Mouse (Mus musculus): ENCODE results near the gene Smad3. TPM values are rescaled to one million over a fixed set of nuclear protein-coding genes. Genes with fewer than 3 reads are reported as not detected.

The Smad3 gene
- 10 to 100 TPM; 14.0 to 14.5 TPM for total RNA-seq (2021)

- intact Hi-C loops (cut with DNase I) = loop anchor here (5.0 kb wide), 2 partner anchors 84 to 106 kb away; no protein-coding TSS in a partner anchor
- peak; percentile 93 for DNase-seq (ENCODE audit: low spot score)
Measured at GRCm38 (mm10) chr9:63757865-63758440, at the start of gene Smad3. Gene Smad3 (minus strand): TSS chr9:63757994.

GRCm38 (mm10) chr9:63804847-63805246, 47.1 kb upstream of the Smad3 start:
- DNase-seq (ENCODE audit: low spot score) = no peak
- intact Hi-C loops (cut with DNase I) = no loop called here

GRCm38 (mm10) chr9:63803181-63803591, 45.4 kb upstream of the Smad3 start:
- intact Hi-C loops (cut with DNase I) = no loop called here
- no peak for DNase-seq (ENCODE audit: low spot score)

- no peak for DNase-seq (ENCODE audit: low spot score)
- intact Hi-C loops (cut with DNase I) = no loop called here
Measured at GRCm38 (mm10) chr9:63802504-63802903, 44.7 kb upstream of the Smad3 start.

GRCm38 (mm10) chr9:63802080-63802479, 44.3 kb upstream of the Smad3 start:
- intact Hi-C loops (cut with DNase I) = no loop called here
- no peak for DNase-seq (ENCODE audit: low spot score)

- intact Hi-C loops (cut with DNase I) = no loop called here
- DNase-seq (ENCODE audit: low spot score) = peak; percentile 45
Measured at GRCm38 (mm10) chr9:63796429-63796828, 38.6 kb upstream of the Smad3 start.

- intact Hi-C loops (cut with DNase I) = no loop called here
- DNase-seq (ENCODE audit: low spot score) = peak; percentile 75
Measured at GRCm38 (mm10) chr9:63793731-63794495, 36.1 kb upstream of the Smad3 start.

GRCm38 (mm10) chr9:63791716-63792115, 33.9 kb upstream of the Smad3 start:
- intact Hi-C loops (cut with DNase I) = no loop called here
- DNase-seq (ENCODE audit: low spot score) = no peak

GRCm38 (mm10) chr9:63791275-63791674, 33.5 kb upstream of the Smad3 start:
- DNase-seq (ENCODE audit: low spot score) = peak; percentile 22
- intact Hi-C loops (cut with DNase I) = no loop called here

- intact Hi-C loops (cut with DNase I) = no loop called here
- no peak for DNase-seq (ENCODE audit: low spot score)
Measured at GRCm38 (mm10) chr9:63790222-63790621, 32.4 kb upstream of the Smad3 start.

- intact Hi-C loops (cut with DNase I) = no loop called here
- peak; percentile 47 for DNase-seq (ENCODE audit: low spot score)
Measured at GRCm38 (mm10) chr9:63789386-63789785, 31.6 kb upstream of the Smad3 start.

GRCm38 (mm10) chr9:63787606-63788005, 29.8 kb upstream of the Smad3 start:
- no peak for DNase-seq (ENCODE audit: low spot score)
- intact Hi-C loops (cut with DNase I) = no loop called here

GRCm38 (mm10) chr9:63787086-63787485, 29.3 kb upstream of the Smad3 start:
- intact Hi-C loops (cut with DNase I) = no loop called here
- DNase-seq (ENCODE audit: low spot score) = no peak

- intact Hi-C loops (cut with DNase I) = no loop called here
- DNase-seq (ENCODE audit: low spot score) = no peak
Measured at GRCm38 (mm10) chr9:63786026-63786670, 28.4 kb upstream of the Smad3 start.

GRCm38 (mm10) chr9:63785492-63785891, 27.7 kb upstream of the Smad3 start:
- intact Hi-C loops (cut with DNase I) = no loop called here
- no peak for DNase-seq (ENCODE audit: low spot score)

GRCm38 (mm10) chr9:63784597-63784996, 26.8 kb upstream of the Smad3 start:
- DNase-seq (ENCODE audit: low spot score) = no peak
- intact Hi-C loops (cut with DNase I) = no loop called here

- intact Hi-C loops (cut with DNase I) = no loop called here
- DNase-seq (ENCODE audit: low spot score) = no peak
Measured at GRCm38 (mm10) chr9:63782744-63783143, 24.9 kb upstream of the Smad3 start.

GRCm38 (mm10) chr9:63781714-63782464, 24.1 kb upstream of the Smad3 start:
- intact Hi-C loops (cut with DNase I) = loop anchor here (2.0 kb wide), 1 partner anchor 17 kb away; no protein-coding TSS in a partner anchor
- DNase-seq (ENCODE audit: low spot score) = no peak

GRCm38 (mm10) chr9:63779950-63780887, 22.4 kb upstream of the Smad3 start:
- intact Hi-C loops (cut with DNase I) = loop anchor here (2.0 kb wide), 1 partner anchor 15 kb away; no protein-coding TSS in a partner anchor

More at GRCm38 (mm10) chr9:63779950-63780887, 22.4 kb upstream of the Smad3 start:
- DNase-seq (ENCODE audit: low spot score) = no peak
